Mouse (Mus musculus) layer of hippocampus, postnatal 14 days (tissue): ENCODE data around the gene Mmgt2. TPM values are rescaled to one million over a fixed set of nuclear protein-coding genes. Genes with fewer than 3 reads are reported as not detected.
"Not testable (repeated sequence)": the region's sequence is repeated elsewhere in the genome, so short reads cannot be mapped to it uniquely, and the experiment has no call there.

Experiments used
- DNase-seq, 2 experiments: peaks; one replicate each; pipeline ENCODE4 v3.0.0; 2021 to 2022; ENCODE audit warnings: low spot score in 2 of 2, mixed read lengths in 1 of 2
- total RNA-seq, 2 experiments: library from RNA; stranded (reverse); gene quantifications; 2 replicates each; pipeline ENCODE4 v1.2.3; 2021

The Mmgt2 gene
- total RNA-seq, 2 experiments from 2014 or later: 14.8 to 17.2 TPM

DNA sequence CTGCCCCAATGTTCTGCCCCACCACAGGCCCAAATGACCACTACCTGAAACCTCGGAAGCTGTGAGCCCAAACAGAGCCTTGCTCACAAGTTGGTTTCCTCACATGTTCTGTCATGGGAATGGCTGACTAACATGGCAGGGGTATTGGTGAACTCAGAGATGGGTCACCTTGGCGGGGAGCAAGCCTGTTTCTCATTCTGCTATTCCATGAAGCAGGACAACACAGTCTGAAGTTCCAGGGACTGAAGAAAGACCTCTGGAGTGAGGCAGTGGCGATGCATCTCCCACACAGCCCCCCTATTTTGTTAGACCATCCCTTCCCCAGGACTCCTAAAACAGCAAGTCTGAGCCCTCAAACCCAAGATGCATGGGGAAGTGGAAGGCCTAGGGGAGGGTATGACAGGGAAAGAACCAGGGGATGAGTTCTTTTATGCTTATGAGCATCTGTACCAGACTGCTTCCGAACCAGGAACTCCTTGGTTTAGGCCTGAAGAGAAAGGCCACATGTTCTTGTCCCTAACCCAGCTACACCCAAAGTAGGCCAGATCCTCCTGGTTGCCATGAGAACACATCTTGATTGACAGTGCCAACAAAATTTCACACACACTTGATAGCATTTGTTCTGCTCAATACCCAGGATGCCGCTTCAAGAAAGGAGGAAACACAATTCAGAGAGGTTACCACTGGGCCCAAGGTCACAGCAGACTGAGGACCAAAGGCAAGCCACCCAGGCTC lies 3.7 kb upstream of the Mmgt2 start:
- DNase-seq: no peak

DNA sequence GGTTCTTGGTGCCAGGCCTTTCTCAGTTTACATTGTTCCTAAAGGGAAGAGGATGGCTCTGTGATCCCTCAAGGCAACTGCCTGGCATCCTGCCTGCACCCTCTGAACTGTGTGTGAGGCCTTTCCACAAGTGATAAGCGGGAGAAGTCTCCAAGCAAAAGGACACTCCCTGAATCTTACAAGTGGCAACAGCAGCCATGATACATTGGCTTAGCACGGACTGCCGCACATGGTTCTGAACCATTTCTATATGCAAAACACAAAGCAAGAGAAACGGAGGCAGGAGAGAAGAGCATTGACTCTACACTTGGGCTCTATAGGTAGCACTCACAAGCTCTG lies 3.2 kb upstream of the Mmgt2 start:
- DNase-seq: no peak

DNA sequence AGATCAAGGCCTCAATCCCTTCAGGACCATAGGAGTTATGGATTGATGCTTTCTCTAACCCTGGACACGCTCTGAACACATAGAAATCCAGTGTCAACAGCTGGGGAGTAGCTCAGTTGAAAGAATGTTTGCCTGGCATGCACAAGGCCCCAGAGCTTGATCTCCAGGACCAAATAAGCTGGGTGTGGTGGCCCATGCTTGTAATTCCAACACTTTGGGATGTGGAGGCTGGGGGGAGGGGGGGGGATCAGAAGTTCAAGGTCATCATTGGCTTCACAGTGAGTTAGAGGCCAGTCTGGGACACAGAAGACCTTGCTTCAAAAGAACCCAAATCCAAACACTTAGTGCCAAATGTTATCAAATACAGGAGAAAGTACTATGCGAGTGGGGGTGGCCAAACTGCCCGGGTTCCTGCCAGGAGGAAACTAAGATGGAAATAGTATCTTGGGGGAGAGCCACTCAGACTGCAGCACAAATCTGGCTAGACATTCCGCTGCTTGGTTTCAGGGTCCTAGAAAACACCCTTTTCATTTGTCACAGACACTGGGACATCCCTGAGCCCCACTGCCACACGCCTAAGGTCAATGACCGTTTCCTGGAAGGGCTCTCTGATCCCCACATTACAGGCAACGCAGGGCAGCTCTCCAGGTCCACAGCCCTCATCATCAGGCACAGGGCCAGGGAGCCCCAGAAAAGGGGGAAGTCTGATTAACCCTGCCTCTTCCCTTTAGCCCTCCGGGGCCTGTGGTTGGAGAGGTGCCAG lies 2.6 kb upstream of the Mmgt2 start:
- peak; percentile 40 to 51 for DNase-seq

DNA sequence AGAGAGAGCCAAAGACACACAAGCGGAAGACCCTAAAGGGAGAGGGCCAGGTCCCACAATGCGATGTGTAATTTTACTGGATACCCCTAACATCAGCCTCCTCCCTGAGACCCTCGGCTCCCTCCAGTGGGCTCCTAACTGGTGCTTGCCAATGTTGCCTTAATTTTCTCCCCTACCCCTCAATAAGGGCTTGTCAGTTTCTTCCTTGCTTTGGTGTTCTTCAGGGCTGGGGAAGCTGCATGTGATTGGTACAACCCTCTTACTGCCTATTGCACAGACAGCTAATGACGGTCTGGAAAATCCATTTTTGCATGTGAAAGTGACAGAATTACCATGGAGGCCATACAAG lies 2.0 kb upstream of the Mmgt2 start:
- no peak for DNase-seq

DNA sequence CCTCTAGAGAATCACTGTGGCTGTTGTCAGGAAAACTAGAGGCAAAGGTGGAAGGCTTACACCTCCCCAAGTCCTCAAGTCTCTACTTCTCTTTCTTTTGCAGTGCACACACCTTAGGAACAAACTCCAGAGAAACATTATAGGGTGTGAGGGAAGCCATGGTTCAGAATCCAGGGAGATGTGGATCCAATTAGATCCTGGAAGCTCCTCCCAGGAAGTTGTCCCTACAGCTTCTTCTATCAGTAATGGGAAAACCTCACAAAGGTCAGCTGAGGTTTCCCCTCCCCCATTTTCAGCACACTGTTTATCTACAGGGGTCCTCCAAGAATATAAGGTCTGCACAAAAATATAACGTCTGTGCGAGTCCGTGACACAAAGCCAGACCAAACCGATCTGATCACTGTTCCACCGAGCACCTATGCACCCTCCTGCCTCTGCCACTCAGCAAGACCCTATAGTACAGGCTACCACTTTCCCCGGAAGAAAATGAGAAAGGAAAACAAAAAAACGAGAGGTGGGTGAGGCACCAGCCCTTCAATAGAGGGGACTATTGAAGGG lies 1.4 kb upstream of the Mmgt2 start:
- DNase-seq: no peak

DNA sequence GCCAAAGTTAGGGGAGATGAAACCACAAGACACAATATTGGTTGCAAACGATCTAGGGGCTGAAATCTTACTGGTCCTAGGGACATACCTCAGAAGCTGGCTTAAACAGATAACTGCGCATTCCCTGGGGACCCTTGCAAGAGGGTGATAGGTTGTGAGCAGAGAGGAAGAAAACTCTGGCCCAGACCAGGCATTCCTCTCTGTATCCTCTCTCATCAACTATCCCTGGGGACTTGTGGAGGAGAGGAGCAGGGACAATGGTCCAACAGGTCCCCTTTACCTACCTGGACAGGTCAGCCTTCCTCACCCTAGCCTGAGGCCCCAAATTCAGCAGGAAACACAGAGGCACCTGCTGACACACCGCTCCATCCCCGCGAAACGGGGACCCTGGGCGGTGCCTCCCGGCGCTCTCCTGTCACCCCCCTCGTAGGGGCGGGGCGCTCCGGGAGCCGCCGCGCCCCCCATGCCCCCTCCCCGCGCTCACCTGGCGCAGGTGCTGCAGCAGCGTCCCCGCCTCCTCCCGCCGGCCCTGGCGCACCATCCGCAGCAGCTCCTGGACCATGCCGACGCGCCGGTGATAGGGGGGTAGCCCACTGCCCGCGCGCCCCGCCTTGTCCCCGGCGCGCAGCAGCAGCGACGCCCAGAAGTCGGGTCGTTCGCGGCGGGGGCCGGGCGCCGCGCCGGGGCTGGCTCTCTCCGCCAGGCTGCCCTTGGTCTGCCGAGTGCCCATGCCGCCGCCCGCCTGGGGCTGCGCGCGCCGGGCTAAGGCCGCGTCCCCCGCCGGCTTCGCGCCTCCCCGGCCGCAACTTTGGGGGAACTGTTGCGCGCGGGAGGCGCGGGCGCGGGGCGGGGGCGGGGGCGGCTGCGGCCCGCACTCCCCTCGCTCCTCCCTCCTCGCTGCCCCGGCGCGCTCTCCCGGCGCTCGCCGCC lies 538 bp upstream of the Mmgt2 start, which contains the start of gene Lrrc75a:
Lrrc75a (minus strand) TSS at position 863 of the 930 bp plus-strand sequence.
- DNase-seq: no peak

DNA sequence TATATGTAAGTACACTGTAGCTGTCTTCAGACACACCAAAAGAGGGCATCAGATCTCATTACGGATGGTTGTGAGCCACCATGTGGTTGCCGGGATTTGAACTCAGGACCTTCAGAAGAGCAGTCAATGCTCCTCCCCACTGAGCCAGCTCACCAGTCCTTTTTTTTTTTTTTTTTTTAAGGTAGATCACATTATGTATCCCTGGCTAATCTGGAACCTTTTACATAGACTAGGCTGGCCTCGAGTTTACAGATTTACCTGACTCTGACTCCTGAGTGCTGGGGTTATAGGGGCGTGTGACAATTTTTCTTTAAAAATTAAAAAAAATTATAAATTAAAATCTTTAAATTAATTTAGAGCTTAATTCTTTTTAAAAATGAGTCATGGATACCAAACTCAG lies 1.3 kb downstream of the Mmgt2 start:
- DNase-seq: not testable (repeated sequence)

DNA sequence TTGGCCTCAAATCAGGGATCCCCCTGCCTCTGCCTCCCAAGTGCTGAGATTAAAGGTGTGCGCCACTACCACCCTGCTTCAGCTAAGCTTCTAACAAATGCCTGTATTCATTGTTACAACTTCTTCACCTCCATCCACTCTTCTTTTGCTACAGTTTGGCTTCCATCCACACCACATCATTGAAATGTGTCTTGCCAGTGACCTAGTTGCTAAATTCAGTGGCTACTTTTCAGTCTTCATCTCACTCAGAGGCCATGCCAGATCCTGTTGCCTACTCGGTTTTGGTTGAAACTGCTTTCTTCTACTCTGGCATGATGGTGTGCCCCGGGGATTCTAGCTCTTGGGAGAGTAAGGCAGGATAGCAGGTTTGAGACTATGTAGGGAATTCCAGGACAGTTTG lies 3.1 kb downstream of the Mmgt2 start:
- no peak for DNase-seq

DNA sequence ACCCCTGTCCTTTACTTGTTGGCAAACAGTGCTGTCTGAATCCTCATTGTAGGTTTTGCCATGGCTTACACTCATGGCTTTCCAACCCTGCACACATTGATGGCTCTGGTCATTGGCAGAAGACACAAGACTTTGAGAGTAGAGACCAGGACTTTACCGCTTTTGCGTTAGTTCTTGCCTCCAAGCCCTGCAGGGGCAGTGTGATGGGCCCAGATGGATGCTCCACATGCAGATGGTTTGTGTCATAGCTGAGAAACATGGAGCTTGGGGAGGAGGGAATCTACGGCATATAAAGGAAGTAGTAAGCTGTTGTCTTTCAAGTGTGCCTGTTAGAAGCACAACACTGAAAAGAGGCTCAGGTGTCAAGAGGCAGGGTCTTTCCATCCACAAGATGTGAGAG lies 3.6 kb downstream of the Mmgt2 start:
- no peak for DNase-seq

DNA sequence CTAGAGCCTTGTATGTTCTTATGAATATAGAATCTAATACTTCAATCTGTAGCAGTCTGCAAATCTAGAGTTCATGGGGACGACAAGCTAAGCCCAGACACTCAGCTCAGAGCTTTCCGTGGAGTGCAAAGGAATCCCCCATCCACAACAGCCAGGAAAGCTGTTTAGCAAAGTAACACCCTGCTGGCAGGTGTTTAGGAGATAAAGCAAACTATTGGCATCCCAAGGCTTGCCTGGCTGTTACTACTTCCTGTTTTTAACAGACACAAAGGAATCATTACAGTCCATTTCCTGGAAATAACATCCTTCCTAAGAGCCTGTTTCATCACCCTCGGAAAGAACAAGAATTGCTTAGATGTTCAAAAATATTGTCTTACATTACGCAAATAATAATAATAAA lies 12.4 kb downstream of the Mmgt2 start:
- DNase-seq: no peak

DNA sequence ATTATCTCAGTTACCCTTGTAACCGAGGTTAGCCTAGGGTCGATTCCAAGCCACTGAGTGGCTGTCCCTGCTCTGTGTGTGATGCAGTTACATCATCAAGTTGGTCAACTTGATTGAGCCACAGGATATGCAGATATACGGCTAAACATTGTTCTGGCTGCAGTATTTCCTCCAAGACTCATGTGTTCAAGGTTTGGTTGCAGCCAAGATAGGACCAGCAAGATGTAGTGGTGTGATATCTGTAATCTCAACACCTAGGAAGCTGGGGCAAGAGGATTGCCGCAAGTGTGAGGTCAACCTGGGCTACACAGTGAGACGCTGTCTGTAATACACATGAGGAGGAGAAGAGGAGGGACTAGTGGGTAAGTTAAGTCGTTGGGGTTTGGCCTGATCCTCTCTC lies 15.8 kb downstream of the Mmgt2 start:
- no peak for DNase-seq

DNA sequence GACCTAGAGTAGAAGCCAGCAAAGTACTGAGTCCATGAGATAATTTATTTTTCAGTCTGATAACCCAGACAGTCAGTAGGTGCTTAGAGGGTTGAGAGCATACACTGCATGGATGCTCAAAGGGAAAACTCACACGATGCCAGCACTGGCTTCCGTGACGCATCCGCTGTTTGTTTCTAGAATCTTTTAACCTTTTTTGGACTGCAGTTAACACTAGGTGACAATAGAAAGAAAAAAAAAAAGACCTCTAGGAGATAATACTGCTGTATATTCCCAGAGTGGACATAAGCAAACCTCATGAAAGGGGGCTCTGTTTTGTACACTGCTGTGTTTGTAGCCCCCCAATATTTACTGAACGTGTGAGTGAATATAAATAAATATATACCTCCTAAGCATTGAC lies 20.5 kb downstream of the Mmgt2 start:
- no peak for DNase-seq

DNA sequence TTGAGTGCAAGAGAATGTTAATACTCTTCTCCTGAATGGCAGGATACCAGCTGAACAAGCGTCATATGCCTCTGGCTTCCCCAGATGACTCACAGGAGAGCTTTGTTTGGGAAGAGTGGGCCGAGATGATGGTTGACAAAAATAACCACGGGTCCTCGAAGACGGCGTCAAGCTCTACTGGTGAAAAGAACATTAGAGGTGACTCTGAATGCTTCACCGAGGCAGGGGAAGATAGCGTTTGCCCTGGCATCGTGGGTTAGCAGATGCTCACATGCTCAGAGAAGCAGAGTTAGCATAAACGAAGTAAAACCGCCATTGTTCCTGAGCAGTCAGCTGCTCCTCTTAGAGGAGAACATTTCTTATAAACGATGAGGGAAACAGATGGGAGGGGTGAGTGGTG lies 21.0 kb downstream of the Mmgt2 start:
- DNase-seq: peak; percentile 47 to 50

DNA sequence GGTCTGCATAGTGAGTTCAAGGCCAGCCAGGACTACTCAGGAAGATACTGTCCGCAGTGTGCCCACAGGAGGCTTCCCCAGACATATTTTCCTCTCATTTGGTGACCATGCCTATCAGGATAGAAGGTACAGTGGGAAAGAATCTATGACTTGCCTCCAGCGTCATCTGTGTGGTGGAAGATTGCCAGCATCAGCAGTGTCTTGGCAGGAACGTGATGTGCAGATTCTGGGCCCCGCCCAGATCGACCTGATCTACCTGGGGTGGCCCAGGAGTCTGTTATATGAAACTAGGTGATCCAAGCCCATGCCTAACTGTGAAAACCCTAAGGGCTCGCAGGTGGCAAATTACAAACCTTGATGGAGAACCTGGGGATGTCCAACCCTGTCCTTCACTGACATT lies 21.5 kb downstream of the Mmgt2 start:
- no peak for DNase-seq

DNA sequence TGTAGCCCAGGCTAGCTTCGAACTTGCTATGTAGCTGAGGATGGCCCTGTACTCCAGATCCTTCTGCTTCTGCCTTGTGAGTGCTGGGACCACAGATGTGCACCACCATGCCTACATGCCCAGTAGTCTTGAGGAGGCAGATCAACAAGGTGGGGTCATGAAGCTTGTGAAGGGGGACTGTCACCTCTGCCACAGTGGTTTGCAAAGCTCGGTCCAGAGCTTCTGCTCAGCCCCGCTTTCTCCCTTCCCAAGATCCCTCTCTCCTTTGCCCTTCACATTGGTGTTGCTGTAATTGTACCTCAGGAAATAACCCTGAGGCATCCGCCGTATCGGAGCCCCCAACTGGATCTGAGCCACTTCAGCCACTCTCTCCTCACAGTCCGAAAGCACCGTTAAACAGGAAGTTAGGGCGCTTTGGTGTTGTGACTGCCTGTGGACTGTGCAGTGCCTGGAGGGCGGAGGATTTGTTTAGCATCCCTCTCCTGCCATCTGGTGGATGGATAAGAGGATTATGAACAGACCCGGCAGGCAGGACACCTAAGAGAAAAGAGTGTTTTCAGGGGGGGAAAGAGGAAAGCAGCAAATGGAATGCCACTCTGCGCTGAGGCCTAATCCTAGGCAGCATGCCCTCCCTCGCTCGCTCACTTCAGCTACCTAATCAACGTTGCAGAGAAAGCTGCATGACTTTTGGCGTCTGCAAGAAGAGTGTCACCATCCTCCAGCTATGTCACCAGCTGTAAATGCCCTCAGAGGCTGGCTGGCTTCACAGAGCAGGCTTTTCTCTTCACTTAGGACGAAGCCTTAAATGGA lies 27.2 kb downstream of the Mmgt2 start:
- peak; percentile 57 to 88 for DNase-seq

DNA sequence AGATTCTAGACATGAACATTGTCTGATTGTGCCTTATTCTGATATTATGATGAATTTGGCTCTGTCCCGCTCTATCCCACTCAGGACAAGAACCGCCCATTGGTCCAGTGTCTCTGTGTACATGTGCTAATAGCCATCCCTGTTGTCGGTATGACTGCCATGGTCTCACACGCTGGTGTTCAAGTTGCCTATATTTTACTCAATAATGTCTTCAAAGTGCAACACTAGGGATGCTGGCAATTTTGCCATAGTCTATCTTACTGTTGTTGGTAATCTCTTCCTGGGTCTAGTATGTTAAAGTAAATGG lies 27.8 kb downstream of the Mmgt2 start:
- no peak for DNase-seq

DNA sequence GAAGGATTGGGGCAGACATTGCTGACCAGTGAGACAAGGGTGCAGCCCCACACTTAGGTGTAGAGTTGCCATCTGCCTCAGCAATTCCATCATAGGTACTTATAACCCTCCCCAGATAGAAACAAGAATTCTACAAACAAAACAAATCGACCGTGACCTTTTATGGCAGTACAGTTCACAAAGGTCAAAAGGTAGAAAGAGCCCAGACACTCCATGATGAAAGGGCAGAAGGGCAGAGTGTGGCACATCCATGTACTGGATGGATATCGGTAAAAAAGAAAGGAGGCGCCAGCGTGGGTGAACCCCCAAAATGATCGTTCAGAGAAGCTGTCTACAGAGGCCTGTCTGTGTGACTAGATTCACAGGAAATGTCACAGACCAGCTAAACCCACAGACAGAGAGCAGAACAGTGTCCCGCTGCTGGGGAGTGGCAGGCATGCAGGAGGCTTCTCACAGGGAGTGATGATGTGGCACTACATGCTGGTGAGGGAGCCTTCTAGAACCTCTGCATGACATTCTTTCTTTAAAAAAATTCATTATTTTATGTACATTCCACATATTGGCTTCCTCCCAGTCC lies 30.4 kb downstream of the Mmgt2 start:
- no peak for DNase-seq

DNA sequence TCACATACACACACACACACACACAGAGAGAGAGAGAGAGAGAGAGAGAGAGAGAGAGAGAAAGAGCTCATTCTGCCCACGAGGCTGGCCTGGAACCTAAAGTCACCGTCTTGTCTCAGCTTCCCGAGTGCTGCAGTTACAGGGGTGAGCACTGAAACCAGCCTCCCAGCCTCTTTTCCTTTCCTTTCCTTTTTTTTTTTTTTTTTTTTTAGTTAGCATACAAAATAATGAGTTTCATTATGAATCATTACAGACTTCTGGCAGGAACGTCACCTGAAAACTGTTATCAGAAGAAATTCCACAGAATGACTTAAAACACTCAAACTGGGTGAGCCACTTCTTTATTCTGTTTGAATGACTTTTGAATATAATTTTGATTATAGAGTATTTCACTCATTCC lies 31.5 kb downstream of the Mmgt2 start:
- DNase-seq: no peak

DNA sequence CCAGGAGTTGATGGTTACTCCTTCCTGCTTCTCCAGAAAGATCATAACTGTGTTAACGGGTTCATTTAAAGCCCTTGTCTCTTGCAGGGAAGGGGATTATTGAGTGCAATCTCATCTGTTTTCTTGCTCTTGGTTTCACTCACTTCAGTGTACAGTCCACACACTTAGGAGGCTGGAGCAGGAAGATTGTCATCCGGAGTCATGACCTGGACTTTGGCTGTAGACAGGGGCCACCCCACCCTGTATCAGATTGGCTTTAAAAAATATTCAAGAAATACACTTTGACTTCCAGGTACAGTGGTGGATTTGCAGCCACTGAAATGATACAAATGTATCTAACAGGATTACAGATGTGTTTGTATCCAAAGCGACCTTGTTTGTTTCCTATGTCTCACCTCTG lies 43.1 kb downstream of the Mmgt2 start:
- DNase-seq: no peak
